Mouse (Mus musculus) ES-E14 (cell line): ENCODE measurements around the gene Map7d2. TPM values are rescaled to one million over a fixed set of nuclear protein-coding genes. Genes with fewer than 3 reads are reported as not detected.
A peak's percentile ranks its signal among the peaks of the same experiment; 100 is the strongest.

ENCODE experiments used
- DNase-seq: peaks from one replicate; pipeline ENCODE4 v3.0.0-alpha.2; 2013; ENCODE audit warnings: low read depth, low spot score
- H3K27ac ChIP-seq: 2 replicates; pipeline ENCODE4 v1.5.1; 2012; ENCODE audit warnings: low read depth, mild to moderate bottlenecking, low read length, moderate library complexity, mixed read lengths; ENCODE audit not compliant: poor library complexity, insufficient read depth, severe bottlenecking
- H3K36me3 ChIP-seq: 2 replicates; pipeline ENCODE4 v1.6.1; 2012; ENCODE audit warnings: mild to moderate bottlenecking, low read length, moderate library complexity, mixed read lengths; ENCODE audit not compliant: control insufficient read depth, poor library complexity, insufficient read depth, severe bottlenecking
- H3K4me1 ChIP-seq, 2 experiments: fragments of 150-350 bp in 1 of 2; sonication (generic) in 1 of 2; 2 replicates each; pipeline ENCODE4 v1.6.1; 2012; ENCODE audit warnings: low read length in 2 of 2, mild to moderate bottlenecking in 1 of 2, mixed read lengths in 1 of 2; ENCODE audit not compliant: control insufficient read depth in 2 of 2, insufficient read depth in 2 of 2, poor library complexity in 1 of 2
- H3K4me3 ChIP-seq, 2 experiments: fragments of 150-350 bp in 1 of 2; sonication (generic) in 1 of 2; 2 replicates each; pipeline ENCODE4 v1.5.1; 2012; ENCODE audit warnings: low read length in 2 of 2, low read depth in 1 of 2, mild to moderate bottlenecking in 1 of 2, mixed read lengths in 1 of 2; ENCODE audit not compliant: insufficient read depth in 1 of 2, poor library complexity in 1 of 2, severe bottlenecking in 1 of 2
- H3K9ac ChIP-seq: 2 replicates; pipeline ENCODE4 v1.6.1; 2012; ENCODE audit warnings: low read depth, mild to moderate bottlenecking, low read length, mixed read lengths; ENCODE audit not compliant: poor library complexity, insufficient read depth, severe bottlenecking
- H3K9me3 ChIP-seq: fragments of 150-350 bp; sonication (generic); 2 replicates; pipeline ENCODE4 v1.6.1; 2012; ENCODE audit warnings: low read depth, mild to moderate bottlenecking, low read length; ENCODE audit not compliant: control insufficient read depth, insufficient read depth
- CHD2 ChIP-seq: IDR thresholded peaks from 2 replicates; pipeline ENCODE4 v1.6.1; 2014; ENCODE audit warnings: mild to moderate bottlenecking, low read depth, low read length, inconsistent platforms
- HCFC1 ChIP-seq: IDR thresholded peaks from 2 replicates; pipeline ENCODE4 v1.6.1; 2012; ENCODE audit warnings: low read length, inconsistent platforms, borderline replicate concordance; ENCODE audit not compliant: insufficient read depth
- MAFK ChIP-seq: IDR thresholded peaks from 2 replicates; pipeline ENCODE4 v1.6.1; 2014; ENCODE audit warnings: mild to moderate bottlenecking, low read depth, low read length, inconsistent platforms; ENCODE audit not compliant: insufficient read depth
- ZC3H11A ChIP-seq: IDR thresholded peaks from 2 replicates; pipeline ENCODE4 v1.6.1; 2012; ENCODE audit warnings: low read depth, mild to moderate bottlenecking, inconsistent platforms, low read length, borderline replicate concordance
- ZNF384 ChIP-seq: IDR thresholded peaks from 2 replicates; pipeline ENCODE4 v1.6.1; 2012; ENCODE audit warnings: low read depth, low read length, inconsistent platforms
- in situ Hi-C, 2 experiments: fragments of 600-800 bp; cut with MboI; formaldehyde crosslinking; loops; one replicate each; pipeline ENCODE4 v1.15.1; 2025; ENCODE audit warnings: low sequenced_read_pairs in 2 of 2, inconsistent platforms in 1 of 2; ENCODE audit not compliant: unreplicated experiment in 2 of 2
- total RNA-seq: library from RNA; depleted of rRNA; stranded (reverse); fragments of 300-350 nt; gene quantifications from 2 replicates; pipeline ENCODE4 v1.2.3, GENCODE M21; 2012

The Map7d2 gene
- total RNA-seq, 1 experiment: 4.0 TPM

- Histone ChIP-seq H3K4me3 (peak overlapping the region; percentile 28 to 54; a peak in 3 of 4 replicates), H3K36me3 (no peaks in the 10 kb centered on the region), H3K4me1 (no peaks in the 10 kb centered on the region), H3K9ac (peak overlapping the region; percentile 34; the same call in 1 of the 2 replicates), H3K27ac (peak overlapping the region; percentile 71), H3K9me3 (no peaks in the 10 kb centered on the region)
- in situ Hi-C loops: no loop called here
- peak; percentile 39 for DNase-seq
- no peak for TF ChIP-seq HCFC1
- TF ChIP-seq CHD2: no peak
- TF ChIP-seq ZC3H11A: no peak
- TF ChIP-seq MAFK: peak; percentile 45; the same call in 1 of the 2 replicates
- TF ChIP-seq ZNF384: no peak
Measured at GRCm38 (mm10) chrX:159510716-159511051, 96.3 kb downstream of the Map7d2 start.

- H3K9me3 ChIP-seq: no peaks in the 10 kb centered on the region
- peaks cover 2% of the 10 kb centered on the region; the same call in 1 of the 2 replicates for H3K36me3 ChIP-seq
- H3K4me1 ChIP-seq: no peaks in the 10 kb centered on the region
- TF ChIP-seq MAFK: no peak
- TF ChIP-seq ZNF384: no peak
- no peak for TF ChIP-seq ZC3H11A
- no peak for TF ChIP-seq HCFC1
- TF ChIP-seq CHD2: no peak
- H3K4me3 ChIP-seq: no peak overlapping the region
- in situ Hi-C loops: no loop called here
- no peak overlapping the region for H3K27ac ChIP-seq
- DNase-seq: no peak
- H3K9ac ChIP-seq: no peak overlapping the region
Measured at GRCm38 (mm10) chrX:159515599-159515998, 101.2 kb downstream of the Map7d2 start.

GRCm38 (mm10) chrX:159521780-159522179 lies 107.4 kb downstream of the Map7d2 start:
- Histone ChIP-seq H3K4me1 (peaks cover 0 to 2% of the 10 kb centered on the region in 2 experiments; a peak in 2 of 4 replicates), H3K9ac (no peak overlapping the region; the same call in 1 of the 2 replicates), H3K4me3 (peak overlapping the region; percentile 42 to 49; a peak in 3 of 4 replicates), H3K36me3 (no peaks in the 10 kb centered on the region; the same call in 1 of the 2 replicates), H3K27ac (peak overlapping the region; percentile 82; the same call in 1 of the 2 replicates), H3K9me3 (no peaks in the 10 kb centered on the region)
- no peak for TF ChIP-seq ZNF384
- TF ChIP-seq MAFK: no peak
- no peak for TF ChIP-seq ZC3H11A
- no peak for TF ChIP-seq CHD2
- no peak for TF ChIP-seq HCFC1
- in situ Hi-C loops: no loop called here
- no peak for DNase-seq

GRCm38 (mm10) chrX:159522651-159523050 lies 108.3 kb downstream of the Map7d2 start:
- in situ Hi-C loops: no loop called here
- no peak for DNase-seq
- Histone ChIP-seq H3K36me3 (no peaks in the 10 kb centered on the region; the same call in 1 of the 2 replicates), H3K4me1 (peaks cover 0 to 2% of the 10 kb centered on the region in 2 experiments; a peak in 2 of 4 replicates), H3K4me3 (peak overlapping the region in 1 of 2 experiments; percentile 27; a peak in 1 of 4 replicates), H3K9ac (peak overlapping the region; percentile 4; the same call in 1 of the 2 replicates), H3K27ac (peak overlapping the region; percentile 84; the same call in 1 of the 2 replicates), H3K9me3 (no peaks in the 10 kb centered on the region)
- TF ChIP-seq ZNF384 (no peak), CHD2 (no peak), MAFK (no peak), ZC3H11A (no peak), HCFC1 (no peak)

- peak within 1 kb of the TSS; percentile 80 for H3K9ac ChIP-seq
- peaks cover 2% of the 10 kb centered on the region in 2 experiments; a peak in 2 of 4 replicates for H3K4me1 ChIP-seq
- H3K27ac ChIP-seq: peak within 1 kb of the TSS; percentile 82
- H3K4me3 ChIP-seq: peak within 1 kb of the TSS; percentile 35 to 64
- no peaks in the 10 kb centered on the region for H3K9me3 ChIP-seq
- no peaks in the 10 kb centered on the region for H3K36me3 ChIP-seq
- TF ChIP-seq MAFK (no peak), CHD2 (no peak), HCFC1 (no peak), ZNF384 (no peak), ZC3H11A (no peak)
- in situ Hi-C loops: no loop called here
- no peak for DNase-seq
Measured at GRCm38 (mm10) chrX:159526388-159526787, 112.0 kb downstream of the Map7d2 start, which contains the start of gene Bclaf3. Gene Bclaf3, plus strand, starts transcription at chrX:159526688.
